Mouse (Mus musculus) liver, postnatal 0 days (tissue): ENCODE measurements around the gene Treml4. TPM values are rescaled to one million over a fixed set of nuclear protein-coding genes. Genes with fewer than 3 reads are reported as not detected.
A peak's percentile ranks its signal among the peaks of the same experiment; 100 is the strongest.

Experiments used
- ATAC-seq: fragments of 200-750 bp; cut with Nextera tagmentation; 2 replicates; pipeline ENCODE4 v1.8.0; 2017; ENCODE audit warnings: mild to moderate bottlenecking, moderate library complexity
- DNase-seq: peaks from one replicate; pipeline ENCODE4 v3.0.0-alpha.2; 2016
- H3K27ac ChIP-seq: fragments of 300-500 bp; sonication (generic); 2 replicates; pipeline ENCODE4 v1.5.1; 2014; ENCODE audit warnings: antibody characterized with exemption, moderate library complexity, mild to moderate bottlenecking, low read depth
- H3K27me3 ChIP-seq: fragments of 300-500 bp; sonication (generic); 2 replicates; pipeline ENCODE4 v1.6.1; 2014; ENCODE audit warnings: low read length, control low read depth, mixed read lengths; ENCODE audit not compliant: insufficient read depth
- H3K36me3 ChIP-seq: fragments of 300-500 bp; sonication (generic); replicated peaks from 2 replicates; pipeline ENCODE4 v1.6.1; 2014; ENCODE audit warnings: mild to moderate bottlenecking, control low read depth, low read length, moderate library complexity, mixed read lengths; ENCODE audit not compliant: insufficient read depth
- H3K4me1 ChIP-seq: fragments of 300-500 bp; sonication (generic); 2 replicates; pipeline ENCODE4 v1.6.1; 2014; ENCODE audit warnings: antibody characterized with exemption, mild to moderate bottlenecking, control low read depth; ENCODE audit not compliant: insufficient read depth
- H3K4me2 ChIP-seq: fragments of 300-500 bp; sonication (generic); 2 replicates; pipeline ENCODE4 v1.6.1; 2014; ENCODE audit warnings: low read depth, mild to moderate bottlenecking, low read length, moderate library complexity, mixed read lengths
- H3K4me3 ChIP-seq: fragments of 300-500 bp; sonication (generic); 2 replicates; pipeline ENCODE4 v1.5.1; 2014; ENCODE audit warnings: low read depth, low read length
- H3K9ac ChIP-seq: fragments of 300-500 bp; sonication (generic); replicated peaks from 2 replicates; pipeline ENCODE4 v1.6.1; 2014; ENCODE audit warnings: mild to moderate bottlenecking, moderate library complexity
- H3K9me3 ChIP-seq: fragments of 300-500 bp; sonication (generic); 2 replicates; pipeline ENCODE4 v1.6.1; 2016; ENCODE audit warnings: mild to moderate bottlenecking, control low read depth, low read length, mixed read lengths
- CTCF ChIP-seq: sonication (generic); IDR thresholded peaks from 2 replicates; pipeline ENCODE4 v1.5.1; 2016; ENCODE audit warnings: antibody characterized with exemption, low read depth
- EP300 ChIP-seq: IDR thresholded peaks from 2 replicates; pipeline ENCODE4 v1.6.1; 2016; ENCODE audit warnings: antibody characterized with exemption, low read depth, mild to moderate bottlenecking
- WGBS: fragments of 180-500 bp; shearing (Covaris S2); extraction: QIAGEN DNeasy Blood & Tissue Kit; methylation state at CpG from one replicate; pipeline ENCODE4 v1.1.7; 2014; ENCODE audit not compliant: insufficient replicate concordance; 5-methylcytosine and 5-hydroxymethylcytosine counted together
- polyA plus RNA-seq: library from polyadenylated mRNA; unstranded; fragments of >200 nt; fragmentation: Nextera tagmentation; extraction: Ambion mirVana; gene quantifications from 2 replicates; pipeline ENCODE4 v1.2.1, GENCODE M21; 2015

Gene Treml4
- polyA plus RNA-seq, 1 experiment from 2014 or later, result 9.2 TPM

- Histone ChIP-seq H3K27ac (no peak overlapping the region), H3K4me1 (peaks cover 15% of the 10 kb centered on the region), H3K27me3 (no peaks in the 10 kb centered on the region), H3K9me3 (no peaks in the 10 kb centered on the region), H3K9ac (no peak overlapping the region), H3K4me3 (no peak overlapping the region), H3K4me2 (peak overlapping the region; percentile 58; the same call in 1 of the 2 replicates), H3K36me3 (no peaks in the 10 kb centered on the region; the same call in 1 of the 2 replicates)
- no peak for TF ChIP-seq CTCF
- no peak for TF ChIP-seq EP300
- no peak for DNase-seq
- ATAC-seq, result no peak
- WGBS, result 85% methylated on average over 1 of the region's 1 CpGs
These were observed 54.6 kb downstream of the Treml4 start for GRCm38 (mm10) chr17:48318686-48319085.

- no peak overlapping the region for H3K9ac ChIP-seq
- WGBS, result 69% methylated on average over 2 of the region's 2 CpGs
- TF ChIP-seq CTCF, result no peak
- no peak for TF ChIP-seq EP300
- H3K4me2 ChIP-seq, result no peak overlapping the region
- DNase-seq, result no peak
- H3K4me1 ChIP-seq, result peaks cover 18% of the 10 kb centered on the region
- no peak overlapping the region for H3K27ac ChIP-seq
- H3K9me3 ChIP-seq, result no peaks in the 10 kb centered on the region
- no peaks in the 10 kb centered on the region; the same call in 1 of the 2 replicates for H3K36me3 ChIP-seq
- no peak overlapping the region for H3K4me3 ChIP-seq
- H3K27me3 ChIP-seq, result no peaks in the 10 kb centered on the region
- ATAC-seq, result no peak
These were observed 57.2 kb downstream of the Treml4 start for GRCm38 (mm10) chr17:48321279-48321678.

- ATAC-seq, result no peak
- no peak for DNase-seq
- peaks cover 18% of the 10 kb centered on the region for H3K4me1 ChIP-seq
These were observed 59.1 kb downstream of the Treml4 start for GRCm38 (mm10) chr17:48323236-48323635.

GRCm38 (mm10) chr17:48324258-48324657 lies 60.2 kb downstream of the Treml4 start:
- no peak overlapping the region for H3K4me3 ChIP-seq
- ATAC-seq (peak; percentile 70), DNase-seq (peak; percentile 57)
- TF ChIP-seq CTCF, result no peak
- peak; percentile 41; the same call in 1 of the 2 replicates for TF ChIP-seq EP300
- WGBS, result 43% methylated on average over 5 of the region's 5 CpGs
- no peaks in the 10 kb centered on the region for H3K9me3 ChIP-seq
- H3K4me1 ChIP-seq, result peaks cover 18% of the 10 kb centered on the region
- peak overlapping the region; percentile 74 for H3K27ac ChIP-seq
- no peaks in the 10 kb centered on the region for H3K27me3 ChIP-seq
- H3K4me2 ChIP-seq, result 0 out of 2 replicates have a peak overlapping the region, but pooled peaks have one; percentile 4
- H3K9ac ChIP-seq, result no peak overlapping the region
- no peaks in the 10 kb centered on the region; the same call in 1 of the 2 replicates for H3K36me3 ChIP-seq

More at GRCm38 (mm10) chr17:48323236-48323635, 59.1 kb downstream of the Treml4 start:
- peak overlapping the region; percentile 74; the same call in 1 of the 2 replicates for H3K27ac ChIP-seq
- 65% methylated on average over 3 of the region's 3 CpGs for WGBS
- H3K9me3 ChIP-seq, result no peaks in the 10 kb centered on the region
- H3K36me3 ChIP-seq, result no peaks in the 10 kb centered on the region; the same call in 1 of the 2 replicates
- H3K4me2 ChIP-seq, result no peak overlapping the region
- no peaks in the 10 kb centered on the region for H3K27me3 ChIP-seq
- no peak overlapping the region for H3K4me3 ChIP-seq
- TF ChIP-seq CTCF (no peak), EP300 (no peak)
- no peak overlapping the region for H3K9ac ChIP-seq

Other genes starting within 250 kb of the Treml4 start
- gene 1700122O11Rik, start 226.0 kb upstream of the Treml4 start, polyA plus RNA-seq, result not detected in 2 replicates
- gene 1700067P10Rik, start 175.0 kb upstream of the Treml4 start, polyA plus RNA-seq, result not detected in 2 replicates
- gene 9830107B12Rik, start 118.0 kb upstream of the Treml4 start, polyA plus RNA-seq, result 1.1 and 1.4 TPM in 2 replicates
- 1.6 and 1.7 TPM in 2 replicates for gene A530064D06Rik, start 97.0 kb upstream of the Treml4 start, polyA plus RNA-seq
- gene Trem1, start 31.5 kb upstream of the Treml4 start, polyA plus RNA-seq, result 1.6 and 2.1 TPM in 2 replicates
- 12.2 and 14.3 TPM in 2 replicates for gene Trem3, start 16.5 kb upstream of the Treml4 start, polyA plus RNA-seq
- 2.0 and 2.7 TPM in 2 replicates for gene Treml2, start 35.2 kb downstream of the Treml4 start, polyA plus RNA-seq
- gene B430306N03Rik, start 51.8 kb downstream of the Treml4 start, polyA plus RNA-seq, result 4.7 and 5.1 TPM in 2 replicates
- 5.6 and 6.3 TPM in 2 replicates for gene Trem2, start 82.1 kb downstream of the Treml4 start, polyA plus RNA-seq
- gene Treml1, start 95.6 kb downstream of the Treml4 start, polyA plus RNA-seq, result 17.3 and 18.8 TPM in 2 replicates
- 3.2 and 3.7 TPM in 2 replicates for gene Nfya, start 145.6 kb downstream of the Treml4 start, polyA plus RNA-seq
- 29.7 and 30.1 TPM in 2 replicates for gene Oard1, start 145.7 kb downstream of the Treml4 start, polyA plus RNA-seq
- gene Apobec2, start 168.6 kb downstream of the Treml4 start, polyA plus RNA-seq, result 0.25 and 3.6 TPM in 2 replicates
- gene Tspo2, start 187.2 kb downstream of the Treml4 start, polyA plus RNA-seq, result 61.1 and 65.2 TPM in 2 replicates
- gene Unc5cl, start 190.6 kb downstream of the Treml4 start, polyA plus RNA-seq, result 0.68 and 0.92 TPM in 2 replicates